Mouse (Mus musculus): ENCODE measurements at regions not wholly inside any gene's neighbourhood (a gene's known extent, or its start where the extent isn't known, plus 50 kb on each side); places are given as distances from the start of the nearest gene placed in this dataset.
"Not testable (repeated sequence)": the region's sequence is repeated elsewhere in the genome, so short reads cannot be mapped to it uniquely, and the experiment has no call there.

DNA sequence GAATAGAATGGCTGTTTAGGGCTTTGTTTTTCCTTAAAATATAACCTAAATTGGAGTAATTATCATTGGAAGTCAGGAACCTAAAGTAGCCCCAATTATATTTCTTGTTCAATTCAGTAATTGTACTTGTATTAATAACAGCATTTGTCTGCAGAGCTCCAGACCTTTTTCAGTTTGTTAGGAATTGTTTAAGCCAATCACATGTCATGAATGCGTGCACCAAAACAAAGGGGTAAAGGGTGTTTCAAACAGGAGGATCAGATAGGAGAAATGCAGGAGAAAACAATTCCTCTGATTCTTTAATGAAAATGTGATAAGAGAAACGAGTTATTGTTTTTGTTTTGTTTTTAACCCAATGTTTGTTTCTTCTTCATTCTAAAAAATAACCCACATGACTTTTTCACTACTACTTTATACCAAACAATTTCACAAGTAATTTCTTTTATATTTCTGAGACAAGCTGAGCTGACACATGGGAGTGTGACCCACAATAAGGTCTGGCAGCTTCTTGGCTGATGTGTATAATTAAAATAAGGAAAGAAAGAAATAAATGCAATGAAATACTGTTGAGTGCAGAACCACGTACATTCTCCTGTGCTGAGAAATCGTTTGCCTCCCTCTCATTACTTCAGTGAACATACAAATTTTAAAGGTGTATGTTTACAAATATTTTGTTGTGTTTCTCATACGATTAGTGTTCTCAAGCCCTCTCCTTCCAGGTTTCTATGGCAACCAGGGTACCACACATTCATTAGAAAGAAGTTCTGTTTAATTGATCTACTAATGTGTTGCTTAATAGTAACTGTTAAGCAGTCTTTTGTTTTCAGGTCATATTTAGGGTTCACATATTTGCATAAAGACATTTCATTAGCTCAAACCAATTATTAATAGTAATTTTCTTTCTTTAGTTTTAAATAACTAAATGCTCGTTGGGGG, 397.7 kb downstream of the Isl1 start:
- DNase-seq (ENCODE audit: low spot score): no peak

DNA sequence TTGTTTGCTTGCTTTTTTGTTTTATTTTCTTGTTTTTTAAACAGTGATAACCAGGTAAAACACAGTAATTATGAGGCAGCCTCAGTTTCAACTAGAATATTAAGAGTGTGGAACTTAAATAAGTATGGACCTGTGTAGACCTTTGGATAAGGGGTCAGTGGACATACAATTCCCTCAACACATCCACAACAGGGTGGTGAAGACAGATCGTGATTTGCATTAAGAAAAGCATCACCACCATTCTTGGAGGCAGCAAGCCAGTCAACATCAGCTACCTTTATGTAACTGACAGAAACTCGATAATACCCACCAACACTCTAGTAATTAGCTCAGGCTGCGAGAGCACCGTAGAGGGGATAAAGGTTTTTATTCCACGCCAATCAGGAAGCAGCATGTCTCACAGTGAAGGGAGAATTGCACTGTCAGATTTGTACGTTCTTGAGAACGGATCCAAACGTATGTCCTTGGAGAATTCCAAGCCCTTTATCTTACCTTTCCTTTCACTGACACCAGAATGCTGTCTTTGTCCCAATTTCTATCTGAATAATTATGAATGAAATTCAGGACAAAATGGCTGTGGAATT, 398.5 kb downstream of the Isl1 start:
- no peak for DNase-seq (ENCODE audit: low spot score)

DNA sequence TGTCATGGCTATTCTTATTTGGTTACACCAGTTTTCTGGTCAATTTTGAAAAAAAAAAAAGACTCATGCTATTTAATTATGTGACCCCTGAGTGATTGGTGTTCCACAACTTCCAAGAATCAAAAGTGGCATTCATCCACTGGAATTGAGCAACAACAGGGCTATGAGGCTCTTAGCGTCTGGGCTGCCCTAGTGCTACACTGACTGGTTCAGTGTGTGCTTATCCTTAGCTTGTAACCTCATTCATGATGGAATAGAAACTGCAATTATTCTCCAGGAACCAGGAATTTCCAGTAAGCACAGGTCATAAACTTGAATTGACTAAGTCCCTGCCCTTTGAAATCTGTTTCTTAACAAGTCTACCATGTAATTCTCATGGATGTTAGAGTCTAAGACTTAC, 428.9 kb downstream of the Isl1 start:
- no peak for DNase-seq (ENCODE audit: low spot score)

- no peak for DNase-seq (ENCODE audit: low spot score)
Observed at GRCm38 (mm10) chr13:115860480-115860879, 449.0 kb downstream of the Isl1 start.

- DNase-seq (ENCODE audit: low spot score): no peak
Observed at GRCm38 (mm10) chr13:115856632-115857031, 452.9 kb downstream of the Isl1 start.

GRCm38 (mm10) chr13:115852689-115853356, 456.7 kb downstream of the Isl1 start:
- DNase-seq (ENCODE audit: low spot score): no peak

DNA sequence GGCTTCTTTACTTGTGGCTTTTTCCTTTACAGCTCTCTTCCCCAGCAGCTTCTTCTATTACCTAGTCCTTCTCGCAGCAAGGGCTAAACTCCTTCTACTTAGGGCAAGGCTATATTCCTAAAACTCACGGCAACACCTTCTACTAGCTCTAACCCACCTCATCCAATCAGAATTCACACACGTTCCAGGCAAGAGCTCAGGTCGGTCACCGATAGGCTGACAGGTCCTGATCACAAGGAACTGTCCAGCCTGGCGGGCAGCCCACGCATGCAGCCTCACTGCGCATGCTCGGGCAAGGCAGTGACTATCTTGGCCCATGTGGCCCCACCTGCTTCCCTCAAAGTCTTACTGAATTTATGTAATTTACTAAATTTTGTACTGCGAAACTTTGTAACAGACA, 466.4 kb downstream of the Isl1 start:
- no peak for DNase-seq (ENCODE audit: low spot score)

GRCm38 (mm10) chr13:115836203-115836768, 473.2 kb downstream of the Isl1 start:
- DNase-seq (ENCODE audit: low spot score): no peak

GRCm38 (mm10) chr13:115825191-115825590, 484.3 kb downstream of the Isl1 start:
- no peak for DNase-seq (ENCODE audit: low spot score)

DNA sequence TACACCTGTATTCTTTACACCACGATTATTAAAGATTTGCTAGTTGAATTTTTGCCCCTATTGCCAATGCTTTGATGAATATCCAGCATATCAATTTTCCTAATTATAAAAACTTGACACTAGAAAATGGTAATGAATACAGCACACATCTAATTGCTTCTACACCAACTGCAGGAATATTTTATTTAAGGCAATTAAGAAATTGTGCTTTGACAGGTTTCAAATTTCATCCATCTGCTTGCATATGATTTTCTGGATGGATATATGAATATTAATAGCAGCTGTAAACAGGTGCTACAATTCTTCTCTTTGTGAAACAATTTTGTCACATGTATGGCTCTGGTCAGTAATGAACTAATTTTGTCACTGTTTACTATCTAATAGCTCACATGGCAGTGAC, 487.0 kb downstream of the Isl1 start:
- DNase-seq (ENCODE audit: low spot score): no peak

DNA sequence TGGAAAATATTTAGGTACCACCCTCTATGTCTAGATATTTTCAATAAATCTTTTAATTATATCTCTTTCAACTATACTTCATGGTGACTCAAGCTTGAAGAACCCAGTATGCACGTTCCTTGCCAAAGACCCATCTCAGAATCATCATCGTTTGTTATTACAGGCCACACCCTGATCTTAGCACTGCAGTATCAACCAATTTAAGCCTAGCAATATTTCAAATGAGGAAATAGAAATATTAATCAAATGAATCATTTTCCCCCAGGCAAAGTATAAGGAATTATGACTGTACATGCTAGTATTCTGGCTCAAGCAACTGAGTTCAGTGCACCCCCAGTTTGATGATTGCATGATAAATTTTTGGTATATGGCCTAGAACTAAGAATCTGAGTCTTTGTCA, 495.3 kb downstream of the Isl1 start:
- no peak for DNase-seq (ENCODE audit: low spot score)

GRCm38 (mm10) chr13:115799294-115799693, 510.2 kb downstream of the Isl1 start:
- DNase-seq (ENCODE audit: low spot score): no peak

DNA sequence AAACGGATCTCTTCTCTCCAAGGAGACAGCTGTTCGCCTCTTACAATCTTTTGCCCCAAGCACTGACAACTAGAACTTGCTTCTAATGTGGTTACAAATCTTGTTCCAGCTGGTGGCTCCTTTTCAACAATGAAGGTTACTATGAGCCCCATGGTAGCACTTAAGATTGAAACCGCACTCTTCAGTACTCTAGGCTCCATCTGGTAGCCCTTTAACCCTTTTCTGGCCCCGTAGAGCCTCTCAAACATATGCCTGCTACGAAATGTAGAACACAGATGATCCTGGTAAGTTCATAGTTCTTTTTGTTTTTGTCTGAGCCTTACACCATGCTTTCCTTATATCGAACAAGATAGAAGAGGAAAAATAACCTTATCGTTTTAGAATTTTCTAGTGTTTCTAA, 558.2 kb downstream of the Isl1 start:
- no peak for DNase-seq (ENCODE audit: low spot score)

DNA sequence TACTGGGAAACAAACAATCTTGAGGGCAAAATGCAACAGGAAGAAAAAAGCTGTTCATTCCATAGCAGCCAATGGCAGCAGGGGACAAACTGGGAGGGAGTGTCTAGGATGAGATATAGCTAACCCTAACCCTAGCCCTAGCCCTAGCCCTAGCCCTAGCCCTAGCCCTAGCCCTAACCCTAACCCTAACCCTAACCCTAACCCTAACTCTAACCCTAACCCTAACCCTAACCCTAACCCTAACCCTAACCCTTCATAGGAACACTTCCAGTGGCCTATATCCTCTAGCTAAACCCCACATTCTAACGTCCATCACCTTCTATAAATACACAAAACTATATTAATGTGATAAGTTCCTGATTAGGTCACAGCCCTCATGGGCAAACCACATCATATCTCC, 567.4 kb downstream of the Isl1 start:
- not testable (repeated sequence) for DNase-seq (ENCODE audit: low spot score)

GRCm38 (mm10) chr13:115727986-115728385, 581.5 kb downstream of the Isl1 start:
- DNase-seq (ENCODE audit: low spot score): no peak

DNA sequence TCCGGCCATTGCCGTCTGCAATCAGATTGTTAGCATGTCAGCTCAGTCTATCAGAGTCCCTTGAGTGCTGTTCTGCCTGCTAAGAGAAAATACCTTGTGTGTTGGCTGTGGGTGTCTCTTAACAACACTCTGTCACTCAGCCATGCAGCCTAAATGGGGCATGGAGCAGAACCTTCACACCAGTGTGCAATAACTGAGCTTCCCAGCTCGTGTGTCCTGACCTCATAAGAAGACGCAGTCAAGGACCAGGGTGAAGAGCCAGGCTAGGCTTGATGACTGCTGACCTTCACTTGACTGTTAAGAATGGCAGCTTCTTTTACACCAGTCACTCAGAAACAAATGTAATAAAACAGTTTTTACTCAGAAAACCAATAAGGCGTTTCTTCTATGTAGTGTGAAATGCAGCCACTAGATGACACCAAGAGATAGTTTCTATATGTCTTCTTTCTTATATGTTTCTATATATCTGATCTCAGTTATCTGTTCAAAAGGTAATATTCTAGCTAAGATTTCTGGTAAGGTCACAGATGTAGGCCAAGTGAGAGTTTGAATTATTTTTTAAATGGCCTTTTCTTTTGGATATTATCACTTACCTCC, 584.0 kb downstream of the Isl1 start:
- no peak for DNase-seq (ENCODE audit: low spot score)

DNA sequence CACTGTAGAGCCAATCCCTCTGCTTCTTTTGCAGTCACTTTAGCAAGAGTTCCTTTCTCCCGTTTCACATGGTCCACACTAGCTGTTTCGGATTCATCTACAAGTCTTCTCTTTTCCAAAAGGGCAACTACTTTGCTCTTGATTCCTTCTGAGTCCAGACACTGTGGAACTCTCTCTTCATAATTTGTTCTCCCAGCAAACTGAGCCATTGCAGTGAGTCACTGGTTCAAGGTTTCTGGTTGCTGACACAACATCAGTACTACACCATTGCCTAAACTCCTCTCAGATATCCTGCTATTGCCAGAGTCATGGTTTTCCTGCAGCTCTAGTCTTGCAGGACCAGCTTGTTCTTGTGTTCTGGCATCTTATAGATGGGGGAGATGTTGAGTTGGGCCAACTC, 590.2 kb downstream of the Isl1 start:
- no peak for DNase-seq (ENCODE audit: low spot score)

DNA sequence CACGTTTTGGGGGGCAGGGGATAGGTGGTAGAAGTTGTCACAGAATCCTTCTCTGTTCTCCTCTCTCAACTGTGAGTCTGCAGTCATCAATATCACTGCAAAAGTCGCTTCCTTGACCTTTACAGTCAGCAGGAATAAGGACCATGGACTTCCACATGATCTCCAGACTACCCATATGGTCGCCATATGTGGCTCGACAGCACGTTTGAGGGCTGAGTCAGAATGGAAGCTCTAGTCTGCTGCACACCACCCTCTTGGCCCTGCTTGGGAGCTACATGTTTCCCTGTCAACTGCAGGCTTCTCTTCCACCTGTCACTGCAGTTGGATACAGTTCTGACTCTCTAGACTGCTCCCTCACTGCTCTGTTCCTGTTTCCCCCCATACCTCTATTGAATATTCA, 590.6 kb downstream of the Isl1 start:
- no peak for DNase-seq (ENCODE audit: low spot score)

DNA sequence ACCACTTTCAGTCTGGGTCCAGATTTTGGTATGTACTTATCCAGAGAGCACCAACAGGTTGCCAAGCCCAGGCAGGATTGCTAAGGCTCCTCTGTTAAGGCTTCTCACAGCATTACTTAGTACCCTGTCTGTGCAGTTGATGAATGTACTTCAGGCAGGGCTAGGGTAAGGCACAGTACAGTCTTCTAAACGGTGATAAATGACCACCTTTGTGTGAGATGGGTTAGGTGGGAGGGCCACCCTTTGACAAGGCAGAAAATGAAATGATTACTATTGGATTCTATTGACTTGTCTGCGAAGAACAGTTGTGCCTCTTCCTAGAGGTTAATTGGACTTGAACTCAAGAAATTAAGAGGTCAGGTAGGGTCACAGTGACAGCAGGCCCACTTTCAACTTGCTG, 594.4 kb upstream of the Itga1 start:
- no peak for DNase-seq (ENCODE audit: low spot score)

DNA sequence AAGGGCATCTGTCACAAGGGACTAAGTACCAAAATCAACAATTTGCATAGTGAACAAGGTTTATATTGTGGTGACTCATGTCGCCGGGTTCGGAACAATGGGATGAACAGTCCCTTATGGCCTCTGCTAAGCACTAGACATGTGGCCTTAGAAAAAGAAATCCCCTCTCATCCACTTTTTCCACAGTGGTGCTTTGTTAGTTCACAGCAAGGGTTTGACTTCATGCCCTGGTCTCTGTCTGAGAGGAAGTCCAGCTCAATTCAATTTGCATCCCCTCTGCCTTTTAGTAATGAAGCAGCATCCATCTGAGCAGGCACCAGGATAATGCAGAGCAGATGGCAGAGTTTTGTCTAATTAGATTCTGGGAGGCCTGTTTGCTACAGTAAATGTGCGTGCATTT, 585.7 kb upstream of the Itga1 start:
- DNase-seq (ENCODE audit: low spot score): no peak

- no peak for DNase-seq (ENCODE audit: low spot score)
Observed at GRCm38 (mm10) chr13:115679591-115679990, 577.8 kb upstream of the Itga1 start.

- no peak for DNase-seq (ENCODE audit: low spot score)
Observed at GRCm38 (mm10) chr13:115676836-115677235, 575.1 kb upstream of the Itga1 start.

Measured in heart, adult 8-10 months (tissue).